Mouse (Mus musculus) kidney, postnatal 4 days (tissue): Measurements from ENCODE around the gene Nupr1.
A peak's percentile ranks its signal among the peaks of the same experiment; 100 is the strongest.

Experiments
- DNase-seq, 2 experiments: peaks; one replicate each; pipeline ENCODE4 v3.0.0; 2021; ENCODE audit warnings: mixed read lengths in 2 of 2

The Nupr1 gene

DNA sequence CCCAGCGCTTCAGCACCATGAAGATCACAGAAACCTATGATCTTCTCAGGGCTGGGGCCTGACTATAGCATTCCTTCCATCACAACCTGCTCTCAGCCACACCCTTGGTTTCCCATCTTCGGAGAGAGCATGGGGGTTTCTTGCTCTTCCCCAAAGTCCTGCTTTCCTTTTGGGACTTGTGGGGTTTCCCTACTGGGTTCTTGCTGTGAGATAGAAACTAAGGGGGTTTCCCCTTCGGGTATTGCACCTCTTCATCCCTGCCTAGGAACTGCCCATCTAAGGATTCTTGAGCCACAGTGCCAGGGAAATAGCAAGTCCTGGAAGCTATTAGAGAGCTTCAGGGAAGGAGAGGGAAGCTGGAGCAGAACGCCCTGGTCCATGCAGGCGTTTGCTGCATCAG is 34.8 kb downstream of the Nupr1 start:
- DNase-seq, result no peak

DNA sequence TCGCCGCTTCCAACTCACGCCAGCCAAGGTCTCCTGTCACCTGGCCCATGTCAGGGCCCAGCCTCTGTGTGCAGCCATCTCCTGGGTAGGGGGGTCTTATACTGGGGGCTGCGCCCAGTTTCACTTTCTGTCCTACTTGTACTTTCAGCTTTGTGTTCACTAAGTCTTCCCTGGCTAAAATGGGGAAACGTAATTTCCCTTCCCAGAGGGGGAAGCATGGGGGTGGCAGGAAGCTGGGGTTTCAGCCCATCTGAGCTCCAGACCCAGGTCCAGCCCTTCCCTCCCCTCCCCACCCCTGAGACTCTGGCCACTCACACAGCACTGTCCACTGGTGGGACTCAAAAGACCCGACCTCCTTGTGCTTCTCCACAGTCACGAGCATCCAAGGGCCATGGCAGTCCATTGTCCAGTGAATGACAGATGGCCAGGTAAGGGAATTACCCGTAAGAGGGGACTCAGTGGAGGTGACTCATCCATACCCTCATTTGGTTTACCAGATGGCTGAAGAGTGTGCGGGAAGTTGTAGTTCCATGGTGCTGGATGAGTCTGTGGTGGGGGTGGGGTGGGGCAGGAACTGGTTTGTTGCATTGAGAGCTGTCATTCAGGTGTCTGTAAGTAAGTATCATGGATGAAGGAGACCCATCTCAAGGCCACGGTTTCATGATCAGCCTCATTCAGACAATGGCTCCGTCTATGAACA is 35.6 kb downstream of the Nupr1 start, which contains the start of gene Il27:
Gene Il27 (minus strand): TSS at position 80 of the 700 bp plus-strand sequence.
- DNase-seq, result no peak

DNA sequence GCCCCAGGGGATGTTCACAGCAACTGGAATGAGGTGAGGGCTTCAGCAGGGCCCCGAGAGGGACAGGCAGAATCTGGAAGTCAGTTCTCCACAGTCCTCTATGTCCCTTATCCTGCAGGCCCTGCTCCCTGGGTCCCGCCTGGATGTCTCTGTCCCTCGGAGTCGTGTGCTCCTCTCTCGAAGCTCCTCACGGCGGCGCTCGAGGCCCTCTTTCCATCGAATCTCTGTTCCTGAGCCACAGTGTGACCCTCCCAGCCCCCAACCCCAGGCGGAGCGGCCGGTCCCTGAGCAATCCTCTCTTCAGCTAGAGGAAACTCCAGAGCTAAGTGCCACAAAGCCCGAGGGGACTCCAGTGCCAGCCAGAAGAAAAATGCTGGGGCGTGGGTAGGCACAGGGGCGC is 42.9 kb downstream of the Nupr1 start:
- DNase-seq, result peak; percentile 85 to 90

DNA sequence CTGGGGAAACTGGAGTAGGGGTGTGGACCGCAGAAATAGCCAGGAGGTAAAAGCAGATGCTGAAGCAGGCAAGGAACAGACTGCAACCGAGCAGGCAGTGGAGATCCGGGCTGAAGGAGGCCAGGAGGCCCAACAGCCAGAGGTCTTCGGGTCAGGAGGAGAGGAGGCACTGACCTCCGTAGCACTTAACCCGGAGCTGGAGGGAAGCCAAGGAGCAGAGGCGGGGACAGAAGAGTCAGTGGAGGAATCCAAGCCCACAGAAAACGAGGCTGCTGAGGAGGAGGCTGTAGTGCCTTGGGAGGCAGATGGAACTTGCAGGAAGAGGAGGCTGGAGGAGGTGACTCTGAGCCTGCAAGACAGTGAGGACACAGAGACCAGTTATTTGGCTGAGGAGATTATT is 43.8 kb downstream of the Nupr1 start:
- DNase-seq, result peak; percentile 21 to 49

DNA sequence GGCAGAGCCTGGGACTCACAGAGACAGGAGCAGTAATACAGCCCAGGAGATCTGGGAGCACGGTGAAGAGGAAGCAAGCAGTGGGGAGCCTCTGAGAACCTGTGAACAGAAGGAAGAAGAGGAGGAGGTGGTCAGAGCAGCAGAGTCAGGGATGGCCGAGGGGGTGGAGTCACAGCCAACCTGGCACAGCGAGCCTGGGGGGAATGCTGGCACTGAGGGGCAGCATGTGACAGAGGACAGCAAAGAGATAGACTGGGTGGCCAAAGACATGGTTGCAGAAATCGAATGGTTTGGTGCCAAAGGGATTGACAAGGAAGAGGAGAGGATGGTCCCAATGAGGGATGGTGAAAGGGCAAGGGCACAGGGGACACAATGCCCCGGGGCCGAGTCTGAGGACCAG is 44.9 kb downstream of the Nupr1 start, which contains the start of gene Cln3:
Gene Cln3 (minus strand): TSS at position 101 of the 400 bp plus-strand sequence.
- no peak for DNase-seq

DNA sequence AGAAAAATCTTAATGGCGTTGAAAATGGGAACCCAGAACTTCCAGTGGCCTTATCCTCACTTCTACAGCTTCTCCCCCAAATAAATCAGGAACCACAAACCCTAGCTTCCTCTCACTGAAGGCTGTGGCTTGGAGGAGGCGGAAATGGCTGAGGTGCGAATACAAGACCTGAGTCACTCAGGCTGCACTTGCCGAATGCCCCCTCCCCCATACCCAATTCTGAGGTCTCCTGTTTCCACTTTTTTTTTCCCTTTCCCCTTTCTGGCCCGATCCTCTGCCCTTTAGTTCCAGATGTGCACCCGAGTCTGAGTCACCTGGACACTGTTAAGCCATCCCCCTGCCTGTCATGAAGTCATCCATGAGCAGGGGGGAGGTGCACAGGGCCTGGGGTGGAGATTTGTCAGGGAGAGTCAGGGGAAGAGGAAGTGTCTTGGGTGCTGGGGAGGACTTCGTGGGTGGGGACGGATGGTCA is 46.1 kb downstream of the Nupr1 start, which contains the start of gene Apobr:
Gene Apobr (plus strand): TSS at position 437 of the 472 bp plus-strand sequence.
- no peak for DNase-seq

DNA sequence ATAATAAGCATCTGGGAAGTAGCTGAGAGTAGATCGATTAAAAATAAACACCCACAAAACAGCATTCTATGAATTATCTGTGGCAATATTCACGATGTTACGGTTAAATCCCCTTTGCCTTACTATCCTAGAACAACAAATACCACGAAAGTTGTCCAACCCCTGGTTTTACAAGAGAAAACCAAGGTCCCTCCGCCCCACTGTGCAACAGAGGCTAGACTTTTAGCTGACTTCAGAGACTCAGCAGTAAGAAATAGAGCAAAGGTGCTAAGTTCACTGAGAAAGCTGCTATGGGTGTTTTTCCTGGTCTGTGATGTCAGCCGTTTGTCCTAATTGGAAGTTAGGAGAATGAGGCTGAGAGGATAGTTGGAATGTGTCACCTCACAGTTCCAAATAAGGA is 46.9 kb downstream of the Nupr1 start:
- DNase-seq, result no peak

DNA sequence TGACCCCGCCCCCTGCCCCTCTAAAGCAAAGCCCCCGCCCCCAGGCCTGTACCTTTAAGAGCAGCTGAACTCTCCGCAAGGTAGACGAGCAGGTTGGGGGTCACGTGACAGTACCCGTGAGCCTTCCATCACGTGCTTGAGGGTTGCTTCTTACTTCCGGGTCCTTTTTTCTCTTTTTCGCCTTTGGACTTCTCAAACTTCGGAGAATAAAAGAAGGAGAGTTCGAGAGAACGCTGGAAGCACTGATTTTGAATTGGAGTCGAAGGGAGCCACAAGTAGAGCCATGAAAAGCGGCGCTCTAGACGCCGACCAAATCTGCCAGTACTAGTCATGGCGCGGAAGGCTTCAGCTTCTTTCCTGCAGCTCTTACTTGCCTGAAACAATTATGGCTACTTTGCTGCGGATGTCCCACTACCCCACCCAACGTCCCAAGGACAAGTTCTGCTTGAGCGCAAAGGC is 47.4 kb downstream of the Nupr1 start:
- peak; percentile 91 to 95 for DNase-seq

DNA sequence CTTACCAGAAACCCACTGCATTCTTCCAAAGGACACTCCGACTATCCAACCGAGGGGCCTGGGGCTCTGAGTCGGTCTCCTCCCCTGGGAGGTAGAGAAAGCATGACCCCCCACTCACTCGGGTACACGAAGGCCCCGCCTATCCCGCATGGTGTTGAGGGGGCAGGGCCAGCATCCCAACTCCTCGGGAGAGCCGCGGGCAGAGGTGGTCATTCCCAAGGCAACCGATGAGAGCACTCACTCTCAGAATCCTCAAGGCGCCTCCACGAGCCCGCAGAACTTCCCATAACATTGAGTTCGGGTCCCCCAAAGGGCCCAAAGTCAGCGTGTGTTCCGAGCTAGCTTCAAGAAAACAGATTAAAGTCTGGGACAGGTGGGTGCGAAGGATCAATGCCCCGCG is 47.9 kb downstream of the Nupr1 start:
- peak; percentile 51 to 73 for DNase-seq

DNA sequence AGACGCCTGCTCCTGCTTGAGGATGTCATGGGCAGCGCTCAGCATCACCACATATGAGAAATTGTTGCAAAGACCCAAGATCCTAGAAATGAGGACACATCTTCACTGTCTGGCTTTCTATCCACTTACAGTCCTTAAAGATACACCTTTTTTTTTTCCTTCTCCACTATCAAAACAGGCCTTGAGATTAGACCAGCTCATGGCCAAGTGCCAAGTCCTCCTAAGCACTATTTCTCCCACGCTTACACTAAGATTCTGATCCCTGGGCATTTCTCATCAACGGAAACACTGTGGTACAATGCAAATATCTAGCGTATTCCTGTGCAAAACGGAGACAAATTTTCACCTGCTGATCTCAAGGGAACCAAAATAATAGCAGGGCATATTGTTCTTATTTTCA is 49.0 kb downstream of the Nupr1 start:
- DNase-seq, result no peak

DNA sequence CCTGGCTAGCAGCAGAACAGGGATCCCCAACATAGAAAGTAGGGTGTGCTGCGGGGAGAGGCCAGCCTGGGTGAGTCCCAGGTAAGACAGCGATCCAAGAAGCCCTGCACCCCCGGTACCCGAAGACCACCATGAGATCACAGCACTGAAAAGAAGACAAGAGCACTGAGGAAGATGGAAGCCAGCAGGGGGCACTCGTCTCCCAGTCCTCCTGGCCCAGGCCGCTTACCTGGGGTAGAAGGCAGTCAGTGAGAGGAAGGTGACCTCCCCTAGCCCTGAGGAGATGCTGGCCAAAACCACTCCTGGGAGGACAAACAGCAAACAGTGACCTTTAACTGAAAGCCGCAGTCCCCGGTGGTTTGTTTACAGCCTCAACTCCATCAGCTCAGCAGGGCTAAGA is 51.5 kb downstream of the Nupr1 start:
- DNase-seq, result peak; percentile 74 to 79

DNA sequence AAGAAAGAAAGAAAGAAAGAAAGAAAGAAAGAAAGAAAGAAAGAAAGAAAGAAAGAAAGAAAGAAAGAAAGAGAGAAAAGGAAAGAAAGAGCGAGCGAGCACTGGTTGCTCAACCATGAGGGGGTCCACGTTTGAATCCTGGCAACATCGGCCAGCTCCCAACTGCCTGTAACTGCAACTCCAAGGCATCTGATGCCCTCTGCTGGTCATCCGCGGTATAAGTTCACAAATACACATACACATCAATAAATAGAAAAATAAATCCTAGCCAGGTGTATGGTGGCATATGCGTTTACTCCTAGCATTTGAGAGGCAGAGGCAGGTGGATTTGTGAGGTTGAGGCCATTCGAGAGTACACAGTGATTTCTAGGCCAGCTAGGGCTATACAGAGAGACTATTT is 53.7 kb downstream of the Nupr1 start:
- peak; percentile 79 for DNase-seq
